Mouse (Mus musculus) heart, embryonic 14.5 days (tissue): ENCODE measurements around the gene Tnfrsf13c. TPM values are rescaled to one million over a fixed set of nuclear protein-coding genes. Genes with fewer than 3 reads are reported as not detected.

Source experiments
- ATAC-seq: fragments of 200-750 bp; cut with Nextera tagmentation; 2 replicates; pipeline ENCODE4 v1.8.0; 2017; ENCODE audit warnings: low read depth, moderate TSS enrichment; ENCODE audit not compliant: insufficient number of reproducible peaks, insufficient read depth, low FRiP score
- H3K27ac ChIP-seq, 2 experiments: fragments of 200-500 bp in 1 of 2; fragments of 300-500 bp in 1 of 2; sonication (generic) in 1 of 2; replicated peaks in 1 of 2; 2 replicates each; pipeline ENCODE4 v1.5.1; 2012 to 2014; ENCODE audit warnings: low read depth in 2 of 2, low read length in 2 of 2, control low read depth in 1 of 2, mild to moderate bottlenecking in 1 of 2, mixed read lengths in 1 of 2; ENCODE audit not compliant: control insufficient read depth in 1 of 2, insufficient read depth in 1 of 2
- H3K27me3 ChIP-seq: fragments of 300-500 bp; sonication (generic); 2 replicates; pipeline ENCODE4 v1.6.1; 2014; ENCODE audit warnings: mild to moderate bottlenecking, low read length, control low read depth; ENCODE audit not compliant: control insufficient read depth, insufficient read depth
- H3K36me3 ChIP-seq: fragments of 300-500 bp; sonication (generic); 2 replicates; pipeline ENCODE4 v1.6.1; 2014; ENCODE audit warnings: mild to moderate bottlenecking, control low read depth, low read length, mixed read lengths; ENCODE audit not compliant: control insufficient read depth, insufficient read depth
- H3K4me1 ChIP-seq, 2 experiments: fragments of 200-500 bp in 1 of 2; fragments of 300-500 bp in 1 of 2; sonication (generic) in 1 of 2; 2 replicates each; pipeline ENCODE4 v1.6.1; 2012 to 2014; ENCODE audit warnings: low read length in 2 of 2, control low read depth in 1 of 2, mixed read lengths in 1 of 2; ENCODE audit not compliant: control insufficient read depth in 2 of 2, insufficient read depth in 2 of 2
- H3K4me2 ChIP-seq: fragments of 300-500 bp; sonication (generic); 2 replicates; pipeline ENCODE4 v1.6.1; 2014; ENCODE audit warnings: mild to moderate bottlenecking, low read length
- H3K4me3 ChIP-seq, 2 experiments: fragments of 200-500 bp in 1 of 2; fragments of 300-500 bp in 1 of 2; sonication (generic) in 1 of 2; 2 replicates each; pipeline ENCODE4 v1.5.1; 2012 to 2014; ENCODE audit warnings: low read length in 2 of 2, mild to moderate bottlenecking in 2 of 2, control low read depth in 1 of 2, low read depth in 1 of 2, moderate library complexity in 1 of 2; ENCODE audit not compliant: control insufficient read depth in 1 of 2, insufficient read depth in 1 of 2
- H3K9ac ChIP-seq: fragments of 300-500 bp; sonication (generic); 2 replicates; pipeline ENCODE4 v1.6.1; 2014; ENCODE audit warnings: mild to moderate bottlenecking, low read length
- H3K9me3 ChIP-seq: fragments of 300-500 bp; sonication (generic); 2 replicates; pipeline ENCODE4 v1.6.1; 2016; ENCODE audit warnings: low read length, control low read depth; ENCODE audit not compliant: control insufficient read depth
- WGBS: fragments of 180-500 bp; shearing (Covaris S2); extraction: QIAGEN DNeasy Blood & Tissue Kit; methylation state at CpG from one replicate; pipeline ENCODE4 v1.1.7; 2014; 5-methylcytosine and 5-hydroxymethylcytosine counted together
- polyA plus RNA-seq: library from polyadenylated mRNA; unstranded; fragments of >200 nt; fragmentation: Nextera tagmentation; extraction: Ambion mirVana; gene quantifications from 2 replicates; pipeline ENCODE4 v1.2.1, GENCODE M21; 2014

Gene Tnfrsf13c
- polyA plus RNA-seq, 1 experiment from 2014 or later = 0.11 TPM

- H3K4me1 ChIP-seq = peaks cover 18 to 34% of the 10 kb centered on the region in 2 experiments
- H3K36me3 ChIP-seq = no peaks in the 10 kb centered on the region
- peak overlapping the region; percentile 41; the same call in 1 of the 2 replicates for H3K9ac ChIP-seq
- peaks cover 99% of the 10 kb centered on the region for H3K27me3 ChIP-seq
- WGBS = under 1% methylated on average over 101 of the region's 112 CpGs
- peak overlapping the region; percentile 43 to 50 for H3K4me3 ChIP-seq
- H3K4me2 ChIP-seq = peak overlapping the region; percentile 74
- no peaks in the 10 kb centered on the region for H3K9me3 ChIP-seq
- no peak for ATAC-seq
- no peak overlapping the region for H3K27ac ChIP-seq
Measured at GRCm38 (mm10) chr15:82211911-82212751, 12.0 kb downstream of the Tnfrsf13c start.

GRCm38 (mm10) chr15:82211281-82211680 is 12.9 kb downstream of the Tnfrsf13c start:
- no peaks in the 10 kb centered on the region for H3K9me3 ChIP-seq
- WGBS = 3% methylated on average over 11 of the region's 11 CpGs
- no peak overlapping the region for H3K27ac ChIP-seq
- peaks cover 99% of the 10 kb centered on the region for H3K27me3 ChIP-seq
- peak overlapping the region; percentile 74 for H3K4me2 ChIP-seq
- H3K4me3 ChIP-seq = peak overlapping the region; percentile 43 to 50; a peak in 2 of 4 replicates
- no peak overlapping the region for H3K9ac ChIP-seq
- ATAC-seq = no peak
- H3K36me3 ChIP-seq = no peaks in the 10 kb centered on the region
- H3K4me1 ChIP-seq = peaks cover 21 to 34% of the 10 kb centered on the region in 2 experiments

GRCm38 (mm10) chr15:82210801-82211200 is 13.4 kb downstream of the Tnfrsf13c start:
- ATAC-seq = no peak

GRCm38 (mm10) chr15:82209295-82210050 is 14.7 kb downstream of the Tnfrsf13c start:
- Histone ChIP-seq H3K4me1 (peaks cover 17 to 34% of the 10 kb centered on the region in 2 experiments), H3K4me3 (no peak overlapping the region), H3K9ac (no peak overlapping the region), H3K27me3 (peaks cover 98% of the 10 kb centered on the region), H3K27ac (no peak overlapping the region), H3K9me3 (no peaks in the 10 kb centered on the region), H3K4me2 (no peak overlapping the region), H3K36me3 (peaks cover 11% of the 10 kb centered on the region)
- WGBS = 75% methylated on average over 13 of the region's 13 CpGs
- no peak for ATAC-seq

More at GRCm38 (mm10) chr15:82210801-82211200, 13.4 kb downstream of the Tnfrsf13c start:
- H3K9me3 ChIP-seq = no peaks in the 10 kb centered on the region
- no peak overlapping the region for H3K27ac ChIP-seq
- H3K4me3 ChIP-seq = no peak overlapping the region
- no peak overlapping the region for H3K9ac ChIP-seq
- peaks cover 2% of the 10 kb centered on the region for H3K36me3 ChIP-seq
- no peak overlapping the region for H3K4me2 ChIP-seq
- H3K4me1 ChIP-seq = peaks cover 21 to 34% of the 10 kb centered on the region in 2 experiments
- 44% methylated on average over 1 of the region's 1 CpGs for WGBS
- peaks cover 99% of the 10 kb centered on the region for H3K27me3 ChIP-seq

- WGBS = 84% methylated on average over 8 of the region's 8 CpGs
- Histone ChIP-seq H3K4me1 (peaks cover 17 to 34% of the 10 kb centered on the region in 2 experiments), H3K9me3 (no peaks in the 10 kb centered on the region), H3K4me3 (no peak overlapping the region), H3K36me3 (peaks cover 23% of the 10 kb centered on the region), H3K27me3 (peaks cover 92% of the 10 kb centered on the region), H3K9ac (no peak overlapping the region), H3K4me2 (no peak overlapping the region), H3K27ac (no peak overlapping the region)
- ATAC-seq = no peak
Measured at GRCm38 (mm10) chr15:82208307-82208706, 15.9 kb downstream of the Tnfrsf13c start.

GRCm38 (mm10) chr15:82207504-82208219 is 16.5 kb downstream of the Tnfrsf13c start:
- no peak for ATAC-seq
- WGBS = 15% methylated on average over 30 of the region's 30 CpGs
- peaks cover 17 to 34% of the 10 kb centered on the region in 2 experiments for H3K4me1 ChIP-seq
- no peaks in the 10 kb centered on the region for H3K9me3 ChIP-seq
- H3K27me3 ChIP-seq = peaks cover 85% of the 10 kb centered on the region
- peaks cover 29% of the 10 kb centered on the region for H3K36me3 ChIP-seq
- H3K4me2 ChIP-seq = peak overlapping the region; percentile 40
- 0 out of 2 replicates have a peak overlapping the region, but pooled peaks have one; percentile 25 for H3K9ac ChIP-seq
- H3K27ac ChIP-seq = no peak overlapping the region
- H3K4me3 ChIP-seq = peak overlapping the region in 1 of 2 experiments; percentile 6; a peak in 2 of 4 replicates

GRCm38 (mm10) chr15:82207105-82207459 is 17.1 kb downstream of the Tnfrsf13c start:
- peak overlapping the region in 1 of 2 experiments; percentile 6; a peak in 2 of 4 replicates for H3K4me3 ChIP-seq
- H3K9ac ChIP-seq = 0 out of 2 replicates have a peak overlapping the region, but pooled peaks have one; percentile 25
- WGBS = 10% methylated on average over 34 of the region's 34 CpGs

More at GRCm38 (mm10) chr15:82207105-82207459, 17.1 kb downstream of the Tnfrsf13c start:
- Histone ChIP-seq H3K27ac (no peak overlapping the region), H3K4me2 (peak overlapping the region; percentile 40), H3K36me3 (peaks cover 34% of the 10 kb centered on the region), H3K27me3 (peaks cover 79% of the 10 kb centered on the region), H3K4me1 (peaks cover 17 to 30% of the 10 kb centered on the region in 2 experiments), H3K9me3 (no peaks in the 10 kb centered on the region)
- no peak for ATAC-seq
